Mouse (Mus musculus): ENCODE results near the gene Oaz2.
"Not testable (repeated sequence)": the region's sequence is repeated elsewhere in the genome, so short reads cannot be mapped to it uniquely, and the experiment has no call there.

Oaz2 gene

GRCm38 (mm10) chr9:65651957-65652356 is 15.8 kb upstream of the Oaz2 start:
- DNase-seq (ENCODE audit: low spot score in 2 of 2), result not testable (repeated sequence)

GRCm38 (mm10) chr9:65653741-65654140 is 14.1 kb upstream of the Oaz2 start:
- no peak for DNase-seq (ENCODE audit: low spot score in 2 of 2)

GRCm38 (mm10) chr9:65654700-65655237 is 13.0 kb upstream of the Oaz2 start:
- DNase-seq (ENCODE audit: low spot score in 2 of 2), result no peak

GRCm38 (mm10) chr9:65655540-65655939 is 12.3 kb upstream of the Oaz2 start:
- DNase-seq (ENCODE audit: low spot score in 2 of 2), result no peak

- DNase-seq (ENCODE audit: low spot score in 2 of 2), result no peak
Measured at GRCm38 (mm10) chr9:65657218-65657617, 10.6 kb upstream of the Oaz2 start.

- no peak for DNase-seq (ENCODE audit: low spot score in 2 of 2)
Measured at GRCm38 (mm10) chr9:65661029-65661428, 6.8 kb upstream of the Oaz2 start.

GRCm38 (mm10) chr9:65661493-65661892 is 6.3 kb upstream of the Oaz2 start:
- no peak for DNase-seq (ENCODE audit: low spot score in 2 of 2)

- no peak for DNase-seq (ENCODE audit: low spot score in 2 of 2)
Measured at GRCm38 (mm10) chr9:65664163-65664562, 3.6 kb upstream of the Oaz2 start.

- peak in 1 of 2 experiments; percentile 24 for DNase-seq (ENCODE audit: low spot score in 2 of 2)
Measured at GRCm38 (mm10) chr9:65666042-65666441, 1.8 kb upstream of the Oaz2 start.

- DNase-seq (ENCODE audit: low spot score in 2 of 2), result no peak
Measured at GRCm38 (mm10) chr9:65671431-65671931, 3.7 kb downstream of the Oaz2 start.

- no peak for DNase-seq (ENCODE audit: low spot score in 2 of 2)
Measured at GRCm38 (mm10) chr9:65672996-65673395, 5.2 kb downstream of the Oaz2 start.

- no peak for DNase-seq (ENCODE audit: low spot score in 2 of 2)
Measured at GRCm38 (mm10) chr9:65675461-65676357, 7.9 kb downstream of the Oaz2 start.

GRCm38 (mm10) chr9:65676358-65677118 is 8.7 kb downstream of the Oaz2 start:
- DNase-seq (ENCODE audit: low spot score in 2 of 2), result peak; percentile 94

GRCm38 (mm10) chr9:65677119-65677462 is 9.3 kb downstream of the Oaz2 start:
- DNase-seq (ENCODE audit: low spot score in 2 of 2), result no peak

- no peak for DNase-seq (ENCODE audit: low spot score in 2 of 2)
Measured at GRCm38 (mm10) chr9:65679181-65679761, 11.5 kb downstream of the Oaz2 start.

- DNase-seq (ENCODE audit: low spot score in 2 of 2), result no peak
Measured at GRCm38 (mm10) chr9:65680938-65681633, 13.3 kb downstream of the Oaz2 start.

- no peak for DNase-seq (ENCODE audit: low spot score in 2 of 2)
Measured at GRCm38 (mm10) chr9:65681634-65681940, 13.8 kb downstream of the Oaz2 start.

GRCm38 (mm10) chr9:65682183-65682582 is 14.4 kb downstream of the Oaz2 start:
- no peak for DNase-seq (ENCODE audit: low spot score in 2 of 2)

- DNase-seq (ENCODE audit: low spot score in 2 of 2), result no peak
Measured at GRCm38 (mm10) chr9:65682994-65683393, 15.2 kb downstream of the Oaz2 start.

- DNase-seq (ENCODE audit: low spot score in 2 of 2), result no peak
Measured at GRCm38 (mm10) chr9:65684704-65685103, 16.9 kb downstream of the Oaz2 start.

- DNase-seq (ENCODE audit: low spot score in 2 of 2), result not testable (repeated sequence)
Measured at GRCm38 (mm10) chr9:65689869-65690268, 22.1 kb downstream of the Oaz2 start.

- DNase-seq (ENCODE audit: low spot score in 2 of 2), result no peak
Measured at GRCm38 (mm10) chr9:65692466-65692865, 24.7 kb downstream of the Oaz2 start.

Measured in right cerebral cortex, postnatal 36 days (tissue).